Mouse (Mus musculus): ENCODE results near the gene Chsy1. TPM values are rescaled to one million over a fixed set of nuclear protein-coding genes. Genes with fewer than 3 reads are reported as not detected.

Gene Chsy1
- polyA plus RNA-seq, 1 experiment from 2014 or later, result 13.3 TPM

GRCm38 (mm10) chr7:66130296-66130695, 21.0 kb downstream of the Chsy1 start:
- 92% methylated on average over 2 of the region's 2 CpGs for WGBS
- Histone ChIP-seq H3K27me3 (no peaks in the 10 kb centered on the region), H3K4me2 (replicated peaks) (no peak overlapping the region), H3K9ac (replicated peaks) (no peak overlapping the region), H3K36me3 (peaks cover 16% of the 10 kb centered on the region), H3K4me1 (peaks cover 17% of the 10 kb centered on the region), H3K4me3 (no peak overlapping the region), H3K27ac (replicated peaks) (no peak overlapping the region), H3K9me3 (no peaks in the 10 kb centered on the region)
- no peak for ATAC-seq (replicated peaks)

- ATAC-seq (replicated peaks), result no peak
- H3K27me3 ChIP-seq, result no peaks in the 10 kb centered on the region
- H3K4me2 ChIP-seq (replicated peaks), result no peak overlapping the region
- H3K9ac ChIP-seq (replicated peaks), result no peak overlapping the region
- H3K4me3 ChIP-seq, result no peak overlapping the region
- no peak overlapping the region for H3K27ac ChIP-seq (replicated peaks)
- H3K4me1 ChIP-seq, result peaks cover 32% of the 10 kb centered on the region
- 91% methylated on average over 4 of the region's 4 CpGs for WGBS
- peaks cover 11% of the 10 kb centered on the region; the same call in 1 of the 2 replicates for H3K36me3 ChIP-seq
- no peaks in the 10 kb centered on the region for H3K9me3 ChIP-seq
Measured at GRCm38 (mm10) chr7:66131776-66132421, 22.6 kb downstream of the Chsy1 start.

GRCm38 (mm10) chr7:66134154-66134553, 24.8 kb downstream of the Chsy1 start:
- 94% methylated on average over 3 of the region's 3 CpGs for WGBS

GRCm38 (mm10) chr7:66135644-66136043, 26.3 kb downstream of the Chsy1 start:
- no peaks in the 10 kb centered on the region for H3K9me3 ChIP-seq
- H3K36me3 ChIP-seq, result peaks cover 7% of the 10 kb centered on the region; the same call in 1 of the 2 replicates
- WGBS, result 79% methylated on average over 3 of the region's 3 CpGs
- H3K4me3 ChIP-seq, result no peak overlapping the region
- H3K9ac ChIP-seq (replicated peaks), result no peak overlapping the region
- peaks cover 54% of the 10 kb centered on the region for H3K4me1 ChIP-seq
- H3K27ac ChIP-seq (replicated peaks), result no peak overlapping the region
- H3K27me3 ChIP-seq, result no peaks in the 10 kb centered on the region
- no peak overlapping the region for H3K4me2 ChIP-seq (replicated peaks)
- ATAC-seq (replicated peaks), result no peak

More at GRCm38 (mm10) chr7:66134154-66134553, 24.8 kb downstream of the Chsy1 start:
- no peak overlapping the region for H3K9ac ChIP-seq (replicated peaks)
- no peak overlapping the region for H3K4me3 ChIP-seq
- no peak overlapping the region for H3K4me2 ChIP-seq (replicated peaks)
- no peak overlapping the region for H3K27ac ChIP-seq (replicated peaks)
- peaks cover 43% of the 10 kb centered on the region for H3K4me1 ChIP-seq
- H3K27me3 ChIP-seq, result no peaks in the 10 kb centered on the region
- no peak for ATAC-seq (replicated peaks)
- no peaks in the 10 kb centered on the region for H3K9me3 ChIP-seq
- peaks cover 11% of the 10 kb centered on the region; the same call in 1 of the 2 replicates for H3K36me3 ChIP-seq

GRCm38 (mm10) chr7:66136187-66136586, 26.9 kb downstream of the Chsy1 start:
- Histone ChIP-seq H3K9ac (replicated peaks) (no peak overlapping the region), H3K9me3 (no peaks in the 10 kb centered on the region), H3K27ac (replicated peaks) (no peak overlapping the region; the same call in 1 of the 2 replicates), H3K4me1 (peaks cover 59% of the 10 kb centered on the region), H3K27me3 (no peaks in the 10 kb centered on the region), H3K4me3 (no peak overlapping the region), H3K4me2 (replicated peaks) (no peak overlapping the region), H3K36me3 (peaks cover 5% of the 10 kb centered on the region; the same call in 1 of the 2 replicates)
- ATAC-seq (replicated peaks), result no peak

- ATAC-seq (replicated peaks), result no peak
- H3K4me3 ChIP-seq, result no peak overlapping the region
- 93% methylated on average over 4 of the region's 4 CpGs for WGBS
- no peak overlapping the region for H3K4me2 ChIP-seq (replicated peaks)
- H3K27me3 ChIP-seq, result no peaks in the 10 kb centered on the region
- no peak overlapping the region for H3K9ac ChIP-seq (replicated peaks)
- H3K9me3 ChIP-seq, result no peaks in the 10 kb centered on the region
- H3K4me1 ChIP-seq, result peaks cover 70% of the 10 kb centered on the region
- no peak overlapping the region for H3K27ac ChIP-seq (replicated peaks)
- no peaks in the 10 kb centered on the region for H3K36me3 ChIP-seq
Measured at GRCm38 (mm10) chr7:66137309-66137708, 28.0 kb downstream of the Chsy1 start.

GRCm38 (mm10) chr7:66138301-66138700, 29.0 kb downstream of the Chsy1 start:
- Histone ChIP-seq H3K4me3 (no peak overlapping the region), H3K27me3 (no peaks in the 10 kb centered on the region), H3K36me3 (no peaks in the 10 kb centered on the region), H3K27ac (replicated peaks) (0 out of 2 replicates have a peak overlapping the region, but pooled peaks have one; percentile 8), H3K9me3 (no peaks in the 10 kb centered on the region), H3K4me1 (peaks cover 76% of the 10 kb centered on the region), H3K9ac (replicated peaks) (no peak overlapping the region), H3K4me2 (replicated peaks) (no peak overlapping the region)
- WGBS, result 10% methylated on average over 4 of the region's 4 CpGs
- no peak for ATAC-seq (replicated peaks)

GRCm38 (mm10) chr7:66138878-66139277, 29.6 kb downstream of the Chsy1 start:
- Histone ChIP-seq H3K4me2 (replicated peaks) (no peak overlapping the region), H3K36me3 (no peaks in the 10 kb centered on the region), H3K9ac (replicated peaks) (no peak overlapping the region), H3K27ac (replicated peaks) (no peak overlapping the region), H3K4me1 (peaks cover 79% of the 10 kb centered on the region), H3K9me3 (no peaks in the 10 kb centered on the region), H3K4me3 (no peak overlapping the region), H3K27me3 (no peaks in the 10 kb centered on the region)
- WGBS, result 92% methylated on average over 5 of the region's 5 CpGs
- ATAC-seq (replicated peaks), result no peak

- H3K36me3 ChIP-seq, result no peaks in the 10 kb centered on the region
- H3K4me1 ChIP-seq, result peaks cover 76% of the 10 kb centered on the region
- no peaks in the 10 kb centered on the region for H3K9me3 ChIP-seq
- ATAC-seq (replicated peaks), result no peak
- no peak overlapping the region for H3K4me3 ChIP-seq
- no peaks in the 10 kb centered on the region for H3K27me3 ChIP-seq
- H3K27ac ChIP-seq (replicated peaks), result no peak overlapping the region
- H3K9ac ChIP-seq (replicated peaks), result no peak overlapping the region
- H3K4me2 ChIP-seq (replicated peaks), result no peak overlapping the region
- WGBS, result 53% methylated on average over 3 of the region's 3 CpGs
Measured at GRCm38 (mm10) chr7:66140095-66140494, 30.8 kb downstream of the Chsy1 start.

GRCm38 (mm10) chr7:66140923-66141570, 31.7 kb downstream of the Chsy1 start:
- Histone ChIP-seq H3K4me1 (peaks cover 68% of the 10 kb centered on the region), H3K27me3 (no peaks in the 10 kb centered on the region), H3K4me2 (replicated peaks) (no peak overlapping the region), H3K36me3 (no peaks in the 10 kb centered on the region), H3K9ac (replicated peaks) (no peak overlapping the region), H3K9me3 (no peaks in the 10 kb centered on the region), H3K4me3 (no peak overlapping the region), H3K27ac (replicated peaks) (peak overlapping the region; percentile 42; the same call in 1 of the 2 replicates)
- ATAC-seq (replicated peaks), result peak; percentile 61
- 11% methylated on average over 4 of the region's 4 CpGs for WGBS

- Histone ChIP-seq H3K9me3 (no peaks in the 10 kb centered on the region), H3K36me3 (no peaks in the 10 kb centered on the region), H3K4me2 (replicated peaks) (no peak overlapping the region), H3K27me3 (no peaks in the 10 kb centered on the region), H3K9ac (replicated peaks) (no peak overlapping the region), H3K4me1 (peaks cover 55% of the 10 kb centered on the region), H3K27ac (replicated peaks) (no peak overlapping the region), H3K4me3 (no peak overlapping the region)
- ATAC-seq (replicated peaks), result no peak
- WGBS, result 79% methylated on average over 7 of the region's 7 CpGs
Measured at GRCm38 (mm10) chr7:66142514-66142913, 33.2 kb downstream of the Chsy1 start.

- H3K4me1 ChIP-seq, result peaks cover 40% of the 10 kb centered on the region
- H3K4me2 ChIP-seq (replicated peaks), result no peak overlapping the region
- no peaks in the 10 kb centered on the region for H3K27me3 ChIP-seq
- H3K9ac ChIP-seq (replicated peaks), result no peak overlapping the region
- no peaks in the 10 kb centered on the region for H3K9me3 ChIP-seq
- WGBS, result 94% methylated on average over 2 of the region's 2 CpGs
- no peak for ATAC-seq (replicated peaks)
- H3K27ac ChIP-seq (replicated peaks), result no peak overlapping the region
- H3K4me3 ChIP-seq, result no peak overlapping the region
- H3K36me3 ChIP-seq, result no peaks in the 10 kb centered on the region
Measured at GRCm38 (mm10) chr7:66144543-66144942, 35.2 kb downstream of the Chsy1 start.

Data from forebrain, embryonic 15.5 days (tissue).